Mouse (Mus musculus) lung, postnatal 10 days (tissue): ENCODE data around the gene Top2a.
"Not testable (repeated sequence)": the region's sequence is repeated elsewhere in the genome, so short reads cannot be mapped to it uniquely, and the experiment has no call there.

Experiments
- DNase-seq: peaks from one replicate; pipeline ENCODE4 v3.0.0; 2021

Gene Top2a

DNA sequence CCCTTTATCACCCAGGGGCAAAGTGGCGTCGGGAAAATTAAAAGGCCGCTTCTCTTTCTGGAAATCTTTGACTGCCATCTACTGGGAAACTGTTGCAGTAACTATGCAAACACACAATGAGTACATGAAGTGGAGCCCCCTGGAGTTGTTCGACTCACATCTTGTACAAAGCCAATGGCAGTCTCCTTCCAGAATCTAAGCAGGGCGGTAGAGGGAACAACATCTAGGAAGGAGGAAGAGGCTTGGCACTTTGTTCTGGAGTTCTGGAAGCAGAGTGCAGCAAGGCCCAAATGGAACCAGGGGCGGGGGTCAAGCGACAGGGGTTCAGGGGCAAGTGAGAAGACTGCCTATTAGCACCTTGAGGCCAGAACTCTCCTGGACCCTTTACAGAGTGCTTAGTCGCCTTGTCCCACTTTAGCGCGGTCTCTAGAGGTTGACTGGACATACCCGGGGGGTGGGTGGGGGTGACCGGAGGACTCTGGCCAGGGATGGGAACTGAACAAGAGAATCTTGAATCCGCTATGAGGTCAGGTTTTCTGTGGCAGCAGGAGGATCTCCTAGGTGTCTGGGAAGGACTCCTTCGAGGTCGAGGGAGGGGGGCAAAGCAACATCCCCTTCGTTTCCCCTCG, 16.5 kb upstream of the Top2a start:
- peak; percentile 78 for DNase-seq

DNA sequence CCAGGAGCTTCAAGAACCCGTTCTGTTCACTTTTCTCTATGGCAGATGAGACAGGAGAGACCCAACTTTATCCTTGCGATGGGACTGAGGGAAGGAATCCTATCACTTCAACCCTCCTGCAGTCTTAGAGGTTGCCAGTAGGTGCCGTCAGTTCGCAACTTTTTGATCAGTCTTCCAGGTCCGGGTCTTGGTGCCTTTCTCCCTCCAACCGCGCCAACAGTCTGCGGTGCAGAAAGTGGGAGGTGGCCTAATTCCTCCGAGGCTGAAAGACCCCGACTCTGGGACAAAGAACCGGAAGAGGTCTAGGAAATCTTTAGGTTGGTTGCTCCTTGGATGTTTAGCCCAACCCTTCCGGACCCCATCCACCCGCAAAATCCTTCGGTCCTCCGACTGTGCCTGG, 15.8 kb upstream of the Top2a start:
- DNase-seq = peak; percentile 92

DNA sequence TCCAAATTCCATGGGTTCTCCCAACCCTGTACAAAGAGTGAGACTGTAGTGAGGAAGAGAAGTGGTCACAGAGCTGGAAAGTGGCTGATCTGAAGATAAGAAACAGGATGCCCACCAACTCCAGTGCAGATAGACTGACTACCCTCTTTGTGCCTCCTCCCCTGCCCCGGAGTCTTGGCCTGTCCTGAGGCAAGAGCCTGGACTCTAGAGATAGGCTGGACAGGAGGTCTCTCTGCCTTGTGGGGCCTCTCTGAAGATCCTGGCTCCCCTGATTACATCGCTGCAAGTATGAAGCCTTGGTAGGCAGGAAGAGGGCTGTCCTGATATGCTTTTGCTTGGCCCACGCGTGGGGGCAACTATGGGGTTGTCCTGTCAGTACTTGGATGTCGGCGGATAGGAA, 12.3 kb upstream of the Top2a start:
- no peak for DNase-seq

DNA sequence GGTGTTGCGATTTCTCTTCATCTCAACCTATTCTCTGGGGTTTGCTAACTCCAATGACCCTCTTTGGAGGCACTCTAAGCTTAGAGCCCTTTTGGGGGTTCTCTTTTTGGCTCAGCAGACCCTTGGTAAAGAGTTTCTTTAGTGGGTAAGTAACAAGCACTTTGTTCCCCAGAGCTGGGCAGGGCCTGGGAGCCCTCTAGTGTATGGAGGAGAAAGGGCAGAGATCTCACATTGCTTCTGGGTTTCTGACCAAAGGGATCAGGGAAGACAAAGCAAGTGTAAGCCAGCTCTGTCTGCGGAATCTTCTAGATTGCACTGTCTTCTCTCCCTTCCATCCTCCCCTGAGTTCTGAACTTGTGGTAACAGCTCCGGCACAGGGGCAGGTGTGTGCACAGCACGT, 11.4 kb upstream of the Top2a start:
- no peak for DNase-seq

DNA sequence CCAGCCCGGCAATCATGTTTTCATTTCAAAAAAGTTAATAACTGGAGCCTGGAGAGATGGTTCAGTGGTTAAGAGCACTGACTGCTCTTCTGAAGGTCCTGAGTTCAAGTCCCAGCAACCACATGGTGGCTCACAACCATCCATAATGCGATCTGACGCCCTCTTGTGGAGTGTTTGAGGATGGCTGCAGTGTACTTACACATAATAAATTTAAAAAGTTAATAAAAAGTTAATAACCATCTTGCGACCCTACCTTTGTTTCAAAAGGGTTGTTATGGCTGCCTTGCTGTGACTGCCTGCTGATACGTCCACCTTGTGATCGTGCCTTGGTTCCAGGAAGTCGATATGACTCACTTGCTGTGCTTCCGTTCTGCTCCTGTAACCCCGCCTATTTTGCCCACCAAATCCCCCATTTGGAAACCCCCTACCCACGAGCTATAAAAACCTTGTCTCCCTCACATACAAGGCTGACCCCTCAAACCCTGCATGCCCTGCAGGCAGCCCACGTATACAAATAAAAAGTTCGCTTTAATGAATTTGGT, 3.0 kb upstream of the Top2a start:
- no peak for DNase-seq

DNA sequence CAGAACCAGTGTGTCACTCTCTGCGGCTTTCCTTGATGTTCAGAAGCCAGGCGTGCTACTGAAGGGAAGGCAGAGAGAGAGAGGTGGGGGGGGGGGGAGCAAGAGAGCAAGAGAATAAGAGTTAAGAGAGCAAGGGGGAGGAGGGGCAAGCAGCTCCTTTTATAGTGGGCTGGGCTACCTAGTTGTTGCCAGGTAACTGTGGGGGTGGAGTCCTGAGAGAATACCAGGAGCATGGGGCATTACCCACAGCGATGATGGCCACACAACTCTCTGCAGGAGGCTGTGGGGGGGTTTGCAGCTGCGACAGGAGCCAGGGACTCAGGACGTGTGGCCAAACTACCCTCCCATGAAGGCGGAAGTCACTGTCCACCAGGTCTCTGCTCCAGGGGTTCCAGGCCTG, 1.9 kb upstream of the Top2a start:
- no peak for DNase-seq

DNA sequence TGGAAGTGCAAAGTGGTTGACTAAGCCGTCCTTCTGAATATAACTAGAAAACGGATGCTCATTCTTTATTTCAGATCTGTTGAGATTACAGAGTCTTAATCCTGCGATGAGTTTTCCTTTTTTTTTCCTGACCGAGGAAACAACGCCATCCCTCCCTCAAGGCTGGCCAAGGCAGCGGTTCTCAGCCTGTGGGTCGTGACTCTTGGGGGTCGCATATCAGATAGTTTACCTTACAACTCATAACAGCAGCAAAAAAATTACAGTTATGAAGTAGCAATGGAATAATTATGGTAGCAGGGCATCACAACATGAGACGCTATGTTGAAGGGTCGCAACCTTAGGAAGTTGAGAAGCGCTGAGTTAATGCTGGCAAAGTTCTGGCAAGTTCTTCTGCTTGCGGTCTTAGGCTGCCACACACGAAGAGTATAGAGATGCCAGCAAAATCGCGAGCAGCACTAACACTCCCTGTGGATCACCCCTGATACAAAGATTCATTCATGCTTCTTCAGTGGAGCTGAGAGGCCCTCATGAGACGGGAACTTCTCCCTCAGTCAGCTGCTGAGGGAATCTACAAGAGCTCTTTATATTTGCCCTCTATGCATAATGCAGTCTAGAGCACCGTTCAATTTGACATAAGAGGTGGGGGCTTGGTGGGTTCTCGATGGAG, 612 bp upstream of the Top2a start:
- DNase-seq = no peak

DNA sequence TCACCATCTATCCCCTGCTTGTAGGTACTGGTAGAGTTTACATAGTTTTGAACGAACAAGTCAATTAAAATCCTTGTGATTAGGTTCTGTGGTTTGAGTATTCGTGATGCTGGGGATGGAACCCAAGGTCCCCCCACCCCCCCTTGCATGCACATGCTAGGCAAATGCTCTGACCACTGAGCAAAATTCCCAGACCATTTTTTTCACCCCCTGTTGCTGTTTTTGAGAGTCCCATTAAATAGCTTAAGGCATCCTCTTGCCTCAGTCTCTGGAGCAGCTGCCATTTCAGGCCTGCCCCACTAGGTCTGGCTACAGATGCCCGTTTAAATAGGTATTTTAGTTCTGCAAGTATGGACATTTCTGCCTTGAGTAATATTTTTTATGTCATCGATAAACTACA, 895 bp downstream of the Top2a start:
- no peak for DNase-seq

DNA sequence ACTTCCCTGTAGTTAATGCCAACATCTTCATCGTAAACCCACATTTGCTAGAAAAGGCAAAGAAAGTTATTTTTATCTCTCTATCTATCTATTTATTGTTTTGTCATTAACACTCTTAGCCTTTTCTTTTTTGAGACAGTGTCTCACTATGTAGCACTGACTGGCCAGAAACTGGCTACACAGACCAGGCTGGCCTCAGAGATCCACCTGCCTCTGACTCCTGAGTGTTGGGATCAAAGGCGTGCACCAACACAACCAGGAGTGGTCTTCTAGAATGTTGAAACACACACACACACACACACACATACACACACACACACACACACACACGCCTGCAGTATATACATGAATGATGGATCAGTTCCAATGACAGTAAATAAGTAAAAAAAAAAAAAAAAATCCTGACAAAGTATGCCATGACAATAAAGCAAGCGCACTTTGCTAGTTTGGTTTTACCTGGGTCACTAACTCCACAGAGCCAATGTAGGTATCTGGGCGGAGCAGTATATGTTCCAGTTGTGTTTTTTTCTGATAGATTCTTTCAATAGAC, 1.5 kb downstream of the Top2a start:
- no peak for DNase-seq

DNA sequence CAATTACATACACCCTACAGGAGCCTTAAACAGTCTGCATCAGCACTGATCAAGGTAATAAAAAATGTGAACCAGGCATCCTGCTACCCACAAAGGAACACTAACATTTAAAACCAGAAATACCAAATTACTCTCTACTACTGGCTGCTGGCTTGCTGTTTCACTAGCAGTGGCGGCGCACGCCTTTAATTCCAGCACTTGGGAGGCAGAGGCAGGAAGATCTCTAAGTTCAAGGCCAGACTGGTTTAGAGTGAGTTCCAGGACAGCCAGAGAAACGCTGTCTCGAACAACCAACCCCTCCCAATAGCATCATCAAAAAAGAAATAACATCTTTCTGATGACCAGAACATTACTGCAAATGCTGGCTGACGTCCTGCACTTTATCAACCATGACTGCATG, 4.1 kb downstream of the Top2a start:
- no peak for DNase-seq

DNA sequence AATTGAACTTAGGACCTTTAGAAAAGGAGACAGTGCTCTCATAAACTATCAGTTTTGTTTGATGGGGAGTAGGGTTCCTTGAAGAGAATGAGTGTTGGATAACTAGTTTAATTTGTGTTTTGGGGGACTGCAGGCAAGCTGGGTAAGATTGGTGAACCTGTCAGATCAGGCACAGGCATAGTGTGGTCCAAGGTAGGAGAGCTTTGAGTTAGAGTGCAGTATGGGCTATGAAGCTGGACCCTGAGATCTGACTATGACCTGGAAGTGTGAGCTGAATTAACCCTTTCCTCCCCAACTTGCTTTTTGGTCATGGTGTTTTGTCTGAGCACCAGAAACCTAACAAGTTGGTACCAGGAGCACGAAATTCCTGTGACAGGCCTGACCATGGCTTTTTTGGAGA, 10.1 kb downstream of the Top2a start:
- DNase-seq = no peak

DNA sequence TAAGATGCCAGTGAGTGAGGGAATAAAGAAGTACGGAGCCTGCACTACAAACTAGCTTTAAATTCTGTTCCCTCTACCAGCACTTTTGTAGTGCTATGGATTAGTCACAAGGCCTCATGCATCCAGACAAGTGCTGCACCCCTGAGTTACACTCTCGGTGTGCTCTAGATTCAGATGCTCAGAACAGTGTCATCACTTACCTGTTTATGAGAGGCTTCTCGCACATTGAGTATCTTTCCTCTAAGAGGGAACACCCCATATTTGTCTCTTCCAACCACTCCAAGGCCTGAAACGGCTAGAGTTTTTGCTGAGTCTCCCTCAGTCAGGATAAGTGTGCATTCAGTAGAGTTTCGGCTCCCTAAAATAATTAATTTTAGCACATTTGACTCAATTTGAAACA, 13.3 kb downstream of the Top2a start:
- no peak for DNase-seq

DNA sequence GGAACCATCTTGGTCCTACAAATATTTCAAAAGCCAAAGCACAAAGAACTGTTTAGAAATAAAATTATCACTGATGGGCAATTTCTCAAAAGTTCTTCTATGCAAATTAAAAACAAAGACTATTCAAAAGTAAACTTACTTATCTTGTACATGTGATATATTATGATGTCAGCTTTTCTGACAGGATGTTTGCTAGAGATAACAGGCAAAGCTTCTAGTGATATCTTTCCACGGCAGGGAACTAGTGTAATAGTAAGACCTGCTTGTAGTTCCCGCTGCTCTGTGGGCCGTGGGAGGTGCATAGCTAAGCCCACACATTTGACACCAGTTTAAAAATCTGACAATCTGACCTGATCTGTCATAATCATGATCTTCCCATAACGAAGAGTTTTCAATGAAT, 13.9 kb downstream of the Top2a start:
- DNase-seq = no peak

DNA sequence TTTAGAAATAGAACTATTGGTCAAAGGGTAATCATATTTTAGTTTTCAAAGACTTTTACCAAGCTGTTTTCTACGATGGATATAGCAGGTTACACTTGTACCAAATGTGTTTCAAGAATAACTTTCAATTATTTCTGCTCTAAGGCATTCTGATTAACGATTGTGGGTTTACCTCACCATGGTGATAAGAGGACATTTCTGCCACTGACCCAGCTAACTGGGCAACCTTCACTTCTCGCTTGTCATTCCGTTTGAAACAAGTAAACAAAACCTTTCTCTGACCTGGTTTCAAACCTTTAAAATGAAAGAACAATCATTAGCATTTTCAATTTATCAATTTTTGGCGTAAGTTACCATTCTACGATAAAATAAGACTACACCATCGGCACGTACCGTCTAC, 17.2 kb downstream of the Top2a start:
- no peak for DNase-seq

DNA sequence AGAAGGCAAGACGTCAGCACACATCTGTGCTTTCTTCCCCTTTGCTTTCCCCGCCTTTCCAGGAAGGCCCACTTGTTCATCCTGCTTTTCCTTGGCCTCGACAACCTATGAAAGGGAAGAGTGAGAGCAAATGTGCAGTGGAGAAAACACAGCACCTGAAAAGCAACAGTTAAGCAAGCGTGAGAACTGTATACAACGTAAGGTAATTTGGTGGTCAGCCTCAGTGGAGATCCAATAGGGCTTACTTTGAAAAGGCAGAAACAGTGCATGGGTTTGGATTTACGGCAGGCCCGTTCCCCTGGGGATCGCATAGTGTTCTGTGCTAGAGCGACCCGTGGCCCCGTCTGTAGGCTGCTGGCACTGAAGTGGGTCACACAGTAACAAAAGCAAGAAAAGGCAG, 24.7 kb downstream of the Top2a start:
- no peak for DNase-seq

DNA sequence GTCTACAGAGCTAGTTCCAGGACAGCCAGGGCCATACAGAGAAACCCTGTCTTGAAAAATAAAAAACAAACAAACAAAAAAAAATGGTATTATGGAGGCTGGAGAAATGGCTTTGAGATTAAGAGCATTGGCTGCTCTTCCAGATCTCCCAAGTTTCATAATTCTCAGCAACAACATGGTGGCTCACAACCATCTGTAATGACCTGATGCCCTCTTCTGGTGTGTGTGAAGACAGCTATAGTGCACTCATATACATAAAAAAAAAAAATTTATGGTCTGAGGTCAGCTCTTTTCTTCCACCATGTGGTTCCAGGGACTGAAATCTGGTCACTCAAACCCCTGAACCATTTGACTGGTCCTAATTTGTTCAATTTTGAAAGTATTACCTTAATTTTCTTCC, 25.2 kb downstream of the Top2a start:
- no peak for DNase-seq

DNA sequence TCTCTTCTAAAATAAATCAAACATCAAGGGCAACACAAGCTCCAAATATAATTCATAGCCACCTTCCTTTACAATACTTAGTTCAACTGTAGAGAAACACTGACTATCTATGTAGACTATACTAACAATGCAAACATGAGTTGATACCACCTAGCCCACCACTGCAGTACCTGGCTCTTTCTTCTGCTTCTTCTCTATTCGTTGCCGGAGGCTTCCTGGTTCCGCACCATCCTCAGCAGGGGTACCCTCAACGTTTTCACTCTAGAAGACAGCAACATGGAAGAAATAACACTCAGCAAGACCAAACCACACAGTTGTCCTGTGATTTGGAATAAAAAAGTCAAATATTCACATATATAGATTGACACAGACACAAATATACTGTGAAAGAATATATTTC, 26.3 kb downstream of the Top2a start:
- no peak for DNase-seq

DNA sequence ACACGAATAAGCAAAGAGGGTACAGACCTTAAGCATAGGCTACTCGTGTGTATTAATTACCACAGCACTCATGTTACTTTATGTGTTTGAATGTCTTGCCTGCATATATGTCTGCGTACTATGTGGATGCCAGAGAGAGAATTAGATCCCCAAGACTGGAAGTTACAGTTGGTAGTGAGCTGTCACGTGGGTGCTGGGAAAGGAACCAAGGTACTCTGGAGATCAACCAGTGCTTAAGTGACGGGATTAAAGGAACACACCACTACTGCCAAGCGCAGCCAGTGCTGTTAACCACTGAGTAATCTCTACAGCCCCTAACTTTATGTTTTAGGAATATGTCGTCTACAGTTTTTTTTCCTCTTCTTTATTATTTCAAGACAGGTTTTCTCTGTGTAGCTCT, 28.0 kb downstream of the Top2a start:
- no peak for DNase-seq

DNA sequence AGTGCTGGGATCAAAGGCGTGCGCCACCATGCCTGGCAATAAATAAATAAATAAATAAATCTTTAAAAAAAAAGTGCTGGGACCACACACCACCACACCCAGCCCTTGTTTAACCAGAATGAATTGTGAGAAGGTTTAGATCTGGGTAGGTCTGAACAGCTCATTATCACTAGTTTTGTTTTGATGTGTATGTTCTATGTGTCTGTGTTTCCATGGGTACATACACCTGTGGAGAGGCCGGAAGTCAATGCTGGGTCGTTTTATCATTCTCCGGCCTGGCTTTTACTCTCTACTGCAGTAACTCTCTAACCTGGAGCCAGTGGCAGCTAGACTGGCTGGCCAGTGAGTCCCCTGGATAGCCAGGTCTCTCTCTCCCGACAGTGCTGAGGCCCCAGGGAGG, 33.1 kb downstream of the Top2a start:
- DNase-seq = no peak

DNA sequence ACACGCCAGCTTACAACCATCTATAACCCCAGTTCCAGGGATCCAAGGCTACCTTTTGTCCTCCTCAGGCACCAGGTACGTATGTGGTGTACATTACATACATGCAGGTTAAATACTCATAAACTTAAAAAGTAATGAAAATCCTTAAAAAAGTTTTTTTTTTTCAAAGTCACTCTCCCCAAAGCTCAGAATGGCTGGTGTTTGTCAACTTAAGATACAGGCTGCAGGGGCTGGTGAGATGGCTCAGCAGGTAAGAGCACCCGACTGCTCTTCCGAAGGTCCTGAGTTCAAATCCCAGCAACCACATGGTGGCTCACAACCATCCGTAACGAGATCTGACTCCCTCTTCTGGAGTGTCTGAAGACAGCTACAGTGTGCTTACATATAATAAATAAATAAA, 35.7 kb downstream of the Top2a start:
- not testable (repeated sequence) for DNase-seq

DNA sequence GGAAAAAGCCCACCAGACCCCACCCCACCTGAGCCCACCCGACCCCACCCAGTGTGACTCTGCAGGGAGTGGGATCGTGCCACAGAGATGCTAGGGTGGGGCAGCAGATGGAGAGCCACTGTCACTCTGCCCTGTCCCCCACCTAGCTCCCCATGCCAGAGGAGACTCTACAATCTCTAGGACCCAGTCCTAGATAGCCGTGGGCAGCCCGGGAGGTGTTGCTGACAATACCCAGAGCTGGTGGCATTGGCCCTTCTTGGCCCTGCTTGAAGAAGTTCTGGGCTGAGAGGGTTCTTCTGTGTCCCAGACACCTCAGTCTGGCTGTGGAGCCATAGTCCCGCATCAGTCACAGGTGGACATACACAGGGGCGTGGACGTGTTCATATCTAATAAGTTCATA, 38.4 kb downstream of the Top2a start:
- no peak for DNase-seq

DNA sequence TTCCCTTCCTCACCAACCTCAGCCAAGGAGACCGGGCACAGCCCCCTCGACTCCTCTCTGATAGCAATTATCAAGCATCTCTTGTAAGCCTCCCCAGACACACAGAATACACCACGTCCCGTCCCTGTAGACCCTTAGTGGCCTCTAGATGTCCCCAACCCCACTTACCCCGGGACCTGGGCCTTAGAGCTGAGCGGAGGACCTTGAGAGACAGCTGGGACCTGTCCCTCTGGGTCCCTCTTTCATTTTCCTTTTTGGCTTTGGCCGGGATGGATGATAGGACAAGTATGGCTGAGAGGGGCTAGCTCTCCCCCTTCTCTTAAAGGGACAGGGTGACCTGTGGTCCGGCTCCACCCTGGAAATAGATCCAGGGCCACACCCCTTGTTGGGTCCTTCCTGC, 40.4 kb downstream of the Top2a start:
- DNase-seq = peak; percentile 11

DNA sequence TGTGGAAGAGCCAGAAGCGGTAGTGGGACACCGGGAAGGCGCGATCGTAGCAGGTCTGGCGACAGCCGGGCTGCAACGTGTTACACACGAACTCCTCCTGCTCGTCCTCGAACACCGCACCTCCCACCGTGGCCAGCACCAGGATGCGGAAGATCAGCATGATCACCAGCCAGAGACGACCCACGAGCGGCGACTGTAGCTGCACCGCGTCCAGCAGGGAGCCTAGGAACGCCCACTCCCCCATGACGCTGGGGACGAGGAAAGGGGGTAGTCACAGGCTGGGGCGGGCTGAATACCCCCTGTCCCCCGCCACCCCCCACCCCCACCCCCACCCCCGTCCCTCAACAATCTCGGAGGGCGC, 41.2 kb downstream of the Top2a start, which contains the start of gene Gjd3:
Gene Gjd3 (minus strand): TSS at position 244 of the 361 bp plus-strand sequence.
- DNase-seq = peak; percentile 27

DNA sequence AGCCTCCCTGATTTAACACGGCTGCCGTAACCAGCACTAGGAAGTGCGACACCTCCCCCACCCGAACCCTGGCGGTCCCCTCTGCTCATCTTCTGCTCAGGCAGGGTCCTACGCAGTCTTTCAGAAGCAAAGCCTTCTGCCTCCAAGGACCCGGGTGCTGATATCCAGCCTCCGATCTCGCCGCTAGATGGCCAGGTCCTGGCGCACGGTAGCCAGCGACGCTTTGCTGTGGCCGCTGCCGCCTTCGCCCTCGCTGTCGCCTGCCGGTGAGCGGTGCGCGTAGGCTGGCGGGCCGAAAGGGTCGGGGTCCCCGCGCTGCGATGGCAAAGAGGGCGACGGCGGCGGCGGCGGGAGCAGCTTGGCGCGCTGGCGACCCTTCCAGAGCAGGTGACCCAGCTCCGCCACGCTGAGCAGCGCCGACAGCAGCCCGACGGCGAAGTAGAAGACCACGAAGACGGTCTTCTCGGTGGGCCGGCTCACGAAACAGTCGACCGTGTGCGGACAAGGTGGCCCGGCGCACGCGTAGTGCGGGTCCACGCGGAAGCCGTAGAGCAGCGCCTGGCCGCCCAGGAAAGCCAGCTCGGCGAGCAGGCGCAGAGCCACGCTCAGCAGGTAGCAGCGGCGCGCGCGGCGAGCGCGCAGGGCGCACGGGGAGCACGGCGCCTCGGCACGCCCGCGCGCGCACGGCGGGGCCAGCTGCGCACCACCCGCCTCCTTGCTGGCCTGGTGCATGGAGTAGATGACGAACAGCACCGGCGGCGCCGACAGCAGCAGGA, 41.8 kb downstream of the Top2a start:
- peak; percentile 79 for DNase-seq
